Mouse (Mus musculus): Measurements from ENCODE around the gene Rab1b. TPM values are rescaled to one million over a fixed set of nuclear protein-coding genes. Genes with fewer than 3 reads are reported as not detected.

The Rab1b gene
- total RNA-seq (2023): 100 to 1,000 TPM; 129 to 130 TPM

DNA sequence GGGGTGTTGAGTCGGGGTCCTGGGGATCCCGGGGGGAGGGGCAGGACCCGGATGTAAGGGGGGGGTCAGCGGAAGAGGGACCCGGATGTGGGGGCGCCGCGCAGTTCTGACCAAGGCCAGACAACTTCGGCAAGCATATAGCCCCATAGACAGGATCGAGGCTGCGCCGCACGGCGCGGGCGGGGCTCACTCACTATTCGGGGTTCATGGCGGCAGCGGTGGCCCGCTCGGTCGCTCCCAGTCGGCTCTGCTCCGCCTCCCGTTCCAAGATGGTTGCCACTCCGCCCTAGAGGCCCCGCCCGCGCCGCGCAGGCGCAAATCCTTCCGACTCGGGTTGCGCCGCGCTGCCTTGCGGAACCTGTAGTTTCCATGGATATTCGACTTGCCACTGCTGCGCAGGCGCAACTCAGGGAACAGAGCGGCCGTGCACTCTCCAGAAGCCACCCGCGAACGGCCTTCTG lies at the start of gene Rab1b:
Gene Rab1b (minus strand): TSS at position 342 of the 461 bp plus-strand sequence.

DNA sequence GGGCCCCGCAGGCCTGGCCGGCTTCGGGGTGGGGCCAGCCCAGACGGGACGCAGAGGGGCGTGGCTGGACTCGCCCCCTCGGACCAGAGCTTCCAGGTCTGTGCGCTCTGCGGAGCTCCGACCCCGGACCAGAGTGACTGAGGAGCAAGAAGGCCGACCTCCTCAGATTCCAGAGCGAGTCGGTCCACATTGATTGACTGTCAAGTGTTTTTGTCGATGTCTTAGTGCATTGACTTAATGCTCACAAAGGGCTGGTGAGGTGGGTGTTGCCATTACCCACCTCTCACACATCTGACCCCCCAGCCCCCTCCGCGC lies 11.5 kb upstream of the Rab1b start, which contains the start of gene Klc2:
Gene Klc2 (minus strand): TSS at position 177 of the 315 bp plus-strand sequence.

DNA sequence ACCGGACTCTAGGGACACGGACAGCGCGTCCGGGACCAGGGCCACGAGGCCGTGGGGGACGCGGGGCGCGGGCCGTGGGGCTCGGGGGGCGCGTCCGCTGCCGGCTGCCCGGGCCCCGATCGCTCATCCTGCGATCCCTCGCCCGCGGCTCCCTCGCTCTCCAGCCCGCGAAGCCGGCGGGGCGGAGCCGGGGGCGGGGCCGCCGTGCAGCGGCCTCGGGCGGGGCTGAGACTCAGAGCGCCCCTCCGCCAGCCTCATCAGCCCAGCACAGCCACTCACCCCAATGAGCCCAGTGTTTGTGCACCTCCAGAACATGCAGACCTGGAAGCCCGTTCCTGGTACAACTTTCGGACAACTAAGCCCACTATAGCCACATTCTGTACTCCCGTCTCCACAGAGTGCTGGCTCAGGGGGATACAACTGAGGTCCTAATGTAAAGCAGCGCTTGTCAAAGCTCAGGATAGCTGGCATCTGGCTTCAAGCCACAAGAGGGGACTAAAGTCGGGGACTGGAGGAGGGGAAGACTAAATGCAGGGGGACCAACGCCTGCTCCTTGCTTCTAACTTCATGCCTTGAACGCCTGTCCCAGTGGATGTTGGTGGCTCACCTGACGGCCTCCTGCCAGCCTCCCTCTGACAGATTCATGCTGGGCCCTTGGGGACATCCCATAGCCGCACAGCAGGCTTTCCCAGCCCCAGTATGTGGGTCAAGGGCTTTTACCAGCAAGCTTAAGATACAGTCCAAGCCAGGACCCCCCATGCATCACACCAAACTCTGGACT lies 8.3 kb downstream of the Rab1b start, which contains the start of gene Cnih2:
Gene Cnih2 (minus strand): TSS at position 159 of the 781 bp plus-strand sequence.

DNA sequence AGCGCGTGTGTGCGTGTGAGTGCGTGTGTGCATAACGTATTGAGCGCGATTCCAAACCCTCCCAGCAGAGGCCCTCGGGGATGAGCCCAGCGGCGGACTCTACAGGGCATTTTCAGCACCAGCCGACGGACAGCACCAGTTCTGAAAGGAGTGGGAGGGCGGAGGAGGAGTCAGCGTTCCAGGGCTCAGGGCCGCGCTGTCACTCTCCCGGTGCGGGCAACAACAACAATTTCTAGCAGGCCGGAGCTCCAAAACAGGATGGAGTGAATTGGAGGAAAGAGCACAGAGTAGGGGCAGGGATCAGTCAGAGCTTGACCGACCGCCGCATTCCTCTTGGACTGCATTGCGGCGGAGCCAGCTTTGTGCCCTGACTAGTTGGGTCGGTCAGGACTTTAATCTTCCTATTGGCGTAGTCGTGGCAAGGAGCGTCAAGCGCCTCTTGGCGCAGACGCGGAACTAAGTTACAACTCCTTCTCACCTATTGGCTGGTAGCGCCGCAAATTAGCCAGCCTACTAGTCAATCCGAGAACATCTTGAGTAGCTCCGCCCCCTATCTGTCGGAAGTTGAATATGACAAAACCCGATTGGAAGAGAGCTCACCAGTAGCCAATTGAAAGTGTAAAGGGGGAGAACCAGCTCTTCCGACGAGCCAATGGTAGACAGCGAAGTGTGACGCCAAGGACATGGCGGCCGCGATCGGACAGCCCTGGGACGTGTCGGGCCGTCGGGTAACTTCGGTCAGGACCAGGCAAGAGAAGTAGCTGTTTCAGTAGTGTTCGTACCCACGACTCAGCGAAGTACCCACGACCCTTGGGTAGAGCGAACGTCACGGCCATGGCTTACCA lies 18.8 kb downstream of the Rab1b start, which contains the start of gene Yif1a:
Gene Yif1a (plus strand): TSS at position 655 of the 845 bp plus-strand sequence.

DNA sequence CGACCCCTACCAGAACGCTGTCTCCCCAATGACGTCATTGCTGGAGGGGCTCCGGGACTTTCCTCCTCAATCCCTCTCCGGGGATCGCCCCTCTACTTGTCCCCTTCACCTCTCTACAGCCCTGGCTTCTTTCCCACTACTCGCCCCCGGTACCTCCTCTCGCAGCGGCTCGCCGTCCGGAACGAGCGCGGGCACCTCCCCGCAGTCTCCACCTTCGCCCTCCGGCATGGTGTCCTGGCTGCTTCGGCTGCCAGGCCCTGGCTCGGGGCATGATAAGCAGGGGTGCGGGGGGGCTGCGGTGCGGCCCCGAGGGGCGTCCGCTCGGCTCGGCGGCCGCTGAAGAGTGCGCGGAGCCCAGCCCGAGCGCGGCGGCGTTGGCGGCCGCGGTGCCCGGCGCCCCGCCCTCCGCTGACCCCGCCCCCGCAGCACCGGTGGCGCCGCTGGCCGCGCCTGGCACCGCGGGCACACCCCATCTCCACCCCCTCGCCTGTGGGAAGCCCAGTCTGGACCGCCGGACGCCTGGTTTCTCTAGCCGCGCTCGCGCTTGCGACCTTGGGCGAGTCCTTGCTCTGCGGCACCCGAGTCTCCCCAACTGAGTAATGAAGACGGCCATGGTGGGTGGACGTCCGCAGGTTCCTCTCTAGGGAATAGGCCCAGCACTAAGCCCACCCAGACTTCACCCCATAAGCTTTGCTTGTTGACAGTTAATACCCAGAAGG lies 21.6 kb downstream of the Rab1b start, which contains the start of gene Tmem151a:
Gene Tmem151a (minus strand): TSS at position 387 of the 719 bp plus-strand sequence.

DNA sequence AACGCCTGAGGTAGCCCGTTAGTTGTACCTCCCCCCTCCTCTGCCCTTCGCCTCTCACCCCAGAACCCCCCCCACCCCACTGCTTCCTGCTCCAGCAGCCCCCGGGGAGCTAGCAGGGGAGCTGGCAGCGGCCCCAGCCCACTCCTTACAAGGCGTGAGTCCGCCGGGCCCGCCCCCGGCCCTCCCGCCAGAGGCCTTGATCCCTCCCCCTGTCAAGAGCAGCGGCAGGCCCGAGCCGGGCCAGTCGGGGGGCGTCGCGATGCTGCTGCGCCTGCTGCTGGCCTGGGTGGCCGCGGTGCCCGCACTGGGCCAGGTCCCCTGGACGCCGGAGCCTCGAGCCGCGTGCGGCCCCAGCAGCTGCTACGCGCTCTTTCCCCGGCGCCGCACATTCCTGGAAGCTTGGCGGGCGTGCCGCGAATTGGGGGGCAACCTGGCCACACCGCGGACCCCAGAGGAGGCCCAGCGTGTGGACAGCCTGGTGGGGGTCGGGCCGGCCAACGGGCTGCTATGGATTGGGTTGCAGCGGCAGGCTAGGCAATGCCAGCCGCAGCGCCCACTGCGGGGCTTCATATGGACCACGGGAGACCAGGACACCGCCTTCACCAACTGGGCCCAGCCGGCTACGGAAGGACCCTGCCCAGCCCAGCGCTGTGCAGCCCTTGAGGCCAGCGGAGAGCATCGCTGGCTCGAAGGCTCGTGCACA lies 38.9 kb downstream of the Rab1b start, which contains the start of gene Cd248:
Gene Cd248 (plus strand): TSS at position 212 of the 703 bp plus-strand sequence.

DNA sequence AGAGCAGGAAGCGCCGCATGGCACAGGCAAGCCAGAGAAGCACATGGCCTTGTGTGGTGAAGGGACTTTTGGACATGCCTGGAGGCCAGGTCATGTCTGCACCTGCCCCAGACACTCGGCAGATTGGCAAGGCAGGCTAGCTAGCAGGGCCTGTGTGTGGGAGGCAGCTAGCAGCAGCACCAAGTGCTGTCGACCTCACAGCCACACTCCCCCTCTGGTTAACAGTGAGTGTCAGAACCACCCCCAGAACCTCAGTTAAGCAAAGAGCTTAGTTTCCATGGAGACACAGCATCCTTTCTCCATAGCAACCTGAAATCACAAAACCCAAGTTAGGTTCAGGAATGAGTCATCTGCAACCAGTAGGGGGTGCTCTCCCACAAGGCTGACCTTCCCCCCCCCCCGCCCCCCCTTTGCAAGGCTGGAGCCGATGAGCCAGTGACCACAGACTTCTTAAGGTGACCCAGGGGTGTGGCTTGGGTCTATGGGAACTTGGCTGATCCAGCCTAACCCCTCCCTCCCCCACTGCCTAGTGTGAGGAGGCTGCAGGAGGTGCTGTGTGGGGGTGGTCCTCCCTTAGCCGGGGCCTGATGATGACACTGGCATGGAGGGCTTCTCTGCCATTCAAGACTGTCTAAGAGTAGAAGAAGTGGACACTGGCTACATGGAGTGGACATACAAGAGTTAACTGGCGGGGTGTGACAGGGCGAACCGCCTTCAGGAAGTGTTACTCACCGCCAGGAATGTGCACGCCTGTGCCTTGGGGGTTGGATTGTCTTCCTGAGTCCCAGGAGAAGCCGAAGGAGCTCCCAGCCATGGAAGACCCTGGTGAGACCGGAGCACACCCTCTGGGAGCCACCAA lies 56.6 kb downstream of the Rab1b start, which contains the start of gene Rin1:
Gene Rin1 (plus strand): TSS at position 435 of the 859 bp plus-strand sequence.

Other genes starting within 250 kb of the Rab1b start
- under 1 TPM; 0.75 TPM for gene Actn3, start 229.2 kb downstream of the Rab1b start, total RNA-seq (2023)
- gene Zdhhc24, start 228.4 kb downstream of the Rab1b start, total RNA-seq (2023): 1 to 10 TPM; 6.6 to 7.5 TPM
- gene Bbs1, start 200.4 kb downstream of the Rab1b start, total RNA-seq (2023): 1 to 10 TPM in 1 of 2 experiments, under 1 TPM in 1; 0.99 to 1.5 TPM
- gene Dpp3, start 178.8 kb downstream of the Rab1b start, total RNA-seq (2023): 10 to 100 TPM; 48.8 to 53.1 TPM
- under 1 TPM in 1 of 2 experiments, not detected in 1; 0.15 TPM for gene Peli3, start 163.9 kb downstream of the Rab1b start, total RNA-seq (2023)
- gene Mrpl11, start 144.9 kb downstream of the Rab1b start, total RNA-seq (2023): 10 to 100 TPM; 10.8 to 17.3 TPM
- under 1 TPM in 1 of 2 experiments, not detected in 1; 0.13 TPM for gene Npas4, start 116.8 kb downstream of the Rab1b start, total RNA-seq (2023)
- gene Slc29a2, start 83.2 kb downstream of the Rab1b start, total RNA-seq (2023): 1 to 10 TPM in 1 of 2 experiments, under 1 TPM in 1; 0.75 to 1.1 TPM
- gene B4gat1, start 68.2 kb downstream of the Rab1b start, total RNA-seq (2023): 1 to 10 TPM; 5.2 to 5.8 TPM
- 1 to 10 TPM in 1 of 2 experiments, not detected in 1; 1.1 TPM for gene AC124502.3, start 68.2 kb downstream of the Rab1b start, total RNA-seq (2023)
- 10 to 100 TPM; 28.7 to 34.4 TPM for gene Brms1, start 65.7 kb downstream of the Rab1b start, total RNA-seq (2023)
- gene Rin1, start 56.6 kb downstream of the Rab1b start, total RNA-seq (2023): under 1 TPM; 0.66 to 0.97 TPM
- gene Cd248, start 39.0 kb downstream of the Rab1b start, total RNA-seq (2023): under 1 TPM; 0.13 to 0.15 TPM
- gene Tmem151a, start 21.5 kb downstream of the Rab1b start, total RNA-seq (2023): under 1 TPM in 1 of 2 experiments, not detected in 1; 0.15 TPM
- gene Yif1a, start 18.5 kb downstream of the Rab1b start, total RNA-seq (2023): 10 to 100 TPM; 12.3 to 13.7 TPM
- 1 to 10 TPM in 1 of 2 experiments, under 1 TPM in 1; 0.51 to 1.2 TPM for gene Cnih2, start 8.6 kb downstream of the Rab1b start, total RNA-seq (2023)
- 10 to 100 TPM; 10.2 to 11.9 TPM for gene Klc2, start 11.5 kb upstream of the Rab1b start, total RNA-seq (2023)
- 100 to 1,000 TPM in 1 of 2 experiments, 10 to 100 TPM in 1; 91.2 to 101 TPM for gene Pacs1, start 166.0 kb upstream of the Rab1b start, total RNA-seq (2023)
- gene Sf3b2, start 188.4 kb upstream of the Rab1b start, total RNA-seq (2023): 100 to 1,000 TPM; 203 to 204 TPM
- not detected for gene Gal3st3, start 191.3 kb upstream of the Rab1b start, total RNA-seq (2023)
- not detected for gene Catsper1, start 228.7 kb upstream of the Rab1b start, total RNA-seq (2023)
- not detected for gene Cst6, start 242.5 kb upstream of the Rab1b start, total RNA-seq (2023)